Mouse (Mus musculus): Measurements from ENCODE around the gene Ccdc12.
A peak's percentile ranks its signal among the peaks of the same experiment; 100 is the strongest.

The Ccdc12 gene

DNA sequence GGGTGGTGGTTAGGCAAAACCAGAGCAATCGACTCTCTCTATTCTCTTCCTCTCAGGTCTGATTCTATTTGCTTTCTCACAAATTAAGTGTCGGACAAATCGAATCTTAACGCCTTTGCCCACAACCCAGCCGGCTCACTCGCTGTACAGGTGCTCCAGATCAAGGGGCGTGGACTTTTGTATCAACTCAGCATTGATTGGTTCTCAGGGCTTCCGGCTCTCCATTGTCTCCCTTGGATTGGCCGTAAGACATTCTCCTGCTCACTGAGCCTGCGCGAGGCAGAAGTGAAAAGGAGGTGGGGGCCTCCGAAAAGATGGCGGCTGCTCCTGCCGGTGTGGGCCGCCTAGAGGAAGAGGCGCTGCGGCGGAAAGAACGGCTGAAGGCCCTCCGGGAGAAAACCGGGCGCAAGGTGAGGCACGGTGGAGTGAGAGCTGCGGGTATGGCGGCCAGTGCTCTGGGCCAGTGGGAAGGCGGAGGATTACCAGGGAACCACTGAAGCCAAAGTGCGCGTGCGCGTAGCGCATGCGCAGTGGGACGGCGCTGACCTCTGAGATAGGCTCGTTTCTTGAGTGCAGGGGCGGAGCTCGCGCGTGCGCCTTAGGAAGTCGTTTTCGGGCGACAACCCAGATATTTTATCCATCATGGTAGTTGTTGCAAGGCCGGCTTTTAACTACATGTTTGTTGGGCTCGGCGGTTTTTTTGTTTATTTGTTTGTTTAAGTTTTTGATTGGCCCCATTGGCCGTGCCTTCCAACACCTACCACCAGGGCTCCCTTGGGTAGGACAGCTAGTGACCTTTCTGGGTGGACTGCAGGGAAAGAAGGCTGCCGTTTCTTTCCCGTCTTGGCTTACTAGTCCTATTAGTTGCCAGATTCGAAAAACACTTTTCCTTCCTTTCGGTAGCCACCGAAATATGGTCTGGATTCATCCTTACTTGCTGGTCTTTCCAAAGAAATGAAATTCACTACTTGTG is at the start of gene Ccdc12:
Ccdc12 (plus strand) TSS at position 255 of the 973 bp plus-strand sequence.
- DNase-seq (ENCODE audit: low read depth in 2 of 2, low spot score in 2 of 2), result peak; percentile 92 to 93

DNA sequence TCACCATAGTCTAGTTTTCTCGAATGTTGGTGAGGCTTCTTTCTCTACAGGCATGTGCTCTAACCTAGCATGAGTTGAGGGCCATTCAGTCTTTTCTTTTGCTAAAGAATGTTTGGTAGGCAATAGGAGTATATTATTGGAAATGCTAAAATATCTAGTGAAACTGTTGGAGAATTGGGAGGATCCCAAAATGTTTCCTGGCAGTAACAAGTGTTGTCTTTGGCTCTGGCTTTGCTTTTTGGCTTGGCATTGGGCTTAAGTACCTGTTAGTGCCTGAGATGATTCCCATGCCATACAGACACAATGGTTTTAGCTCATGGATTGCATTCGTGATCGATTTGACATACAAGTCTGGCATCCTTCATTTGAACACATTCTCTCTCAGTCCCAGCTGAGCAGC is 44.8 kb upstream of the Ccdc12 start:
- DNase-seq (ENCODE audit: low read depth in 2 of 2, low spot score in 2 of 2), result no peak

- no peak for DNase-seq (ENCODE audit: low read depth in 2 of 2, low spot score in 2 of 2)
Measured at GRCm38 (mm10) chr9:110617081-110617480, 39.2 kb upstream of the Ccdc12 start.

GRCm38 (mm10) chr9:110620180-110620579 is 36.1 kb upstream of the Ccdc12 start:
- DNase-seq (ENCODE audit: low read depth in 2 of 2, low spot score in 2 of 2), result no peak

DNA sequence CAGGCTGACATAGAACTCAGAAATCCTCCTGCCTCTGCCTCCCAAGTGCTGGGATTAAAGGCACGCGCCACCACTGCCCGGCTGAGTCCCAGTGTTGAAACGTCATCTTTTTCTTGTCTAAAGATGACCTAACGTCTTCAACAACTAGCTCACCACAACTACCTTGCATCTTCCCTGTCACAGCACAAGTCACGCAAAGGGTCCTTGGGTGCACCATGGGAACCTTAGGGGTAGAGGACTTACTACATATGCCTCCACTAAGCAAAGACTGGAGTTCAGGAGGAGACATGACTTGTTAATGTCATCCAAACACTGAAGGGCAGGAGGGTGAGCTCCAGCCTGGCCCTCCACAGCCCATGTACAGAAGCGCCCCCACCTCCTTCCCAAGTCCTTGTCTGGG is 35.6 kb upstream of the Ccdc12 start:
- no peak for DNase-seq (ENCODE audit: low read depth in 2 of 2, low spot score in 2 of 2)

GRCm38 (mm10) chr9:110622621-110623219 is 33.6 kb upstream of the Ccdc12 start:
- no peak for DNase-seq (ENCODE audit: low read depth in 2 of 2, low spot score in 2 of 2)

- DNase-seq (ENCODE audit: low read depth in 2 of 2, low spot score in 2 of 2), result no peak
Measured at GRCm38 (mm10) chr9:110623416-110624195, 32.7 kb upstream of the Ccdc12 start.

DNA sequence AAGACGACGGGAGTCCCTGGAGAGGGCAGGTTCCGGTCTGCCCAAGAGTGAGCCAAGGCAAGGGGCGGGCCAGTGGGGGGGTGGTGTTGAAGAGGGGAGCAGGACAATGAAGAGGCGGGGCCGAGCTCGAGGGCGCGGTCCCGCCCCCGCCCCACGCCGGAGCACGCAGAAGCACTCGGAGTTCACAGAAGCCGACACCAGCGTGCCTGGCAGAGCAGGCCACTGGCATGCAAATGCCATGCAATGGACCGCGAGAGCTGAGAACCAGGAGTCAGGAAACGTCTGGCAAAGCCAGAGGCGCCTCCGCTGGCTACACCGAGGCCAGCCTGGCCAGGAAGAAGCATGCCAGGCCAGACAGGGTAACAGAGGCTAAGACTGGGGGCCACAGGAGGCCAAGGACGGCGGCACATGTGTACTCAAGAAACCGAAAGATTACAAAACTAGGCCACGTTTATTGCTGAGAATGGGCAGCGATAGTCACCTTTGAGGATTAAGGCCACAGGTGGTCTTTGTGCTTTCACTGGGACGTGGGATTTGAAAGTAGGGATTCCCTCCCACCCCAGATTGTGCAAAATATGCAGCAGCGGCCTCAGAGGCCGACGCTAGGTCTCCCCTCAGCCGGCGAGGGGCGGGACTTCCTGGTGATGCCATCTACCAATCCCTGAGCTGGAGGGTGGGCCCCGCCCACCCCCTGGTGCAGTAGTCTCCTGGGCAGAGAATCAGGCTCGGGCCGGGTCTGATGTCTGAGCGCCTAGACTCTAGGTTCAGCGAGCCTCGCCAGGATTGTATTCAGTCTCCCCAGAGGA is 31.7 kb upstream of the Ccdc12 start, which contains the start of gene Nradd:
Nradd (minus strand) TSS at position 92 of the 806 bp plus-strand sequence.
- DNase-seq (ENCODE audit: low read depth in 2 of 2, low spot score in 2 of 2), result no peak

DNA sequence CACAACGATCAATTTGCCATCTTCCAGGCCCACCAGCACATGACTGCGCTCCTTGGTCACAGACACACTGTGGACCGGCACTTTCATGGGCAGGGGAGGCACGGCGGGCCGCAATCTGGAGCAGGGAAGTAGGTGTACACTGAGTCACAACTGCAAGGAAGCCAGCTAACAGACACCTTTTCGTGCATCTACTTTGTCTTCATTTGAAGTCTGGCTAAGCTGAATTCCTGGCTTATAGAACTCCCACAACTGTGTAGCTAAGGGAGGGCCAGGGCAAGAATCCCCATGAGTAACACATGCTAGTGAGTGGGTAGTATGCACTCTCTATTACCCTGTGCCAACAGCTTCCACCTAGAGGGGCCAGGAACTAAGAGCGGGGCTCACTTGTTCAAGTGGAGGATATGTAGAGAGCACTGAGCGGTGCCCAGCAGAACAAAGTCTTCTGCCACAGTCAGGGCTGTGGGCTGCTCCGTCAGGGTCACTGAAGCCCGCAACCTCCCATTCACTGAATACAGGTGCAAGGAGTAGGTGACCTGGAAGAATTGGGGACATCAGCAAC is 30.9 kb upstream of the Ccdc12 start:
- DNase-seq (ENCODE audit: low read depth in 2 of 2, low spot score in 2 of 2), result no peak

GRCm38 (mm10) chr9:110630171-110630570 is 26.1 kb upstream of the Ccdc12 start:
- DNase-seq (ENCODE audit: low read depth in 2 of 2, low spot score in 2 of 2), result no peak

DNA sequence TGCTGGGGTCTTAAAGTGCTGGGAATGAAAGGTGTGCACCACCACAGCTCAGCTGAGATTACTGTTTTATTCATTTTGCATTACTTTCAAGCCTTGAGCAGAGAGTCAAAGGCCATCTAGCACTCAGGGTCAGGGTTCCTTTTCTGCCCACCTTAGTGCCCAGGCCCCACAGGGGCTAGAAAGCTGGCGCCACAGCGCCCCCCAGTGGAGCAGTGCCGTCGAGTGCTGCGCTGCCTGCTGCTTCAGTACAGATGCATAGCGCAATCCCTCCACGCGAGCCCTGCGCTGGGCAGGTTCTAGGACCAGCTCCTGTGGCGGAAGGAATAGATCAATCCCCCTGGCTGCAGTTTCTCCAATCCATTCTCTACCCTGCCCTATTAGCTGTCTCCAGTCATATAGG is 25.1 kb upstream of the Ccdc12 start:
- peak in 1 of 2 experiments; percentile 54 for DNase-seq (ENCODE audit: low read depth in 2 of 2, low spot score in 2 of 2)

GRCm38 (mm10) chr9:110631651-110632275 is 24.5 kb upstream of the Ccdc12 start:
- no peak for DNase-seq (ENCODE audit: low read depth in 2 of 2, low spot score in 2 of 2)

- DNase-seq (ENCODE audit: low read depth in 2 of 2, low spot score in 2 of 2), result no peak
Measured at GRCm38 (mm10) chr9:110632671-110633070, 23.6 kb upstream of the Ccdc12 start.

- no peak for DNase-seq (ENCODE audit: low read depth in 2 of 2, low spot score in 2 of 2)
Measured at GRCm38 (mm10) chr9:110633882-110634281, 22.4 kb upstream of the Ccdc12 start.

GRCm38 (mm10) chr9:110635225-110635624 is 21.1 kb upstream of the Ccdc12 start:
- DNase-seq (ENCODE audit: low read depth in 2 of 2, low spot score in 2 of 2), result peak; percentile 90 to 92

DNA sequence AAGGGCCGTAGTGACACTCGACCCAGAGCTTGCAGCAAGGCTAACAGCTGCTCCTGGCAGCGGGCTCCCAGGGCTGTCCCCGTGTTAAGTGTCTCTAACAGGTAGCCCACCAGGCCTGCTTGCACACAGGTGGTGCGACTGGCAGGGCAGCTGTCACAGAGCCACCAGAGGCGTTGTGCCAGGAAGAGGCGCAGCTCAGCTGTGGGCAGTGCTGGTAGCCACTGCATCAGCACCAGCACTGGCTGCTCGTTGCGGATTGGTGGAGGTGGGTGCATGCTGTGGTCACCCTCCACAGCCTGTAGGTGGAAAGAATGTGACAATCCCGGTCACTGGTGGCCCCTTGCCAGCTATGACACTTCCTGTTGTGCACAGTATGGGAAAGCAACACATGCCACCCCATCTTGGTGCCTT is 17.7 kb upstream of the Ccdc12 start:
- DNase-seq (ENCODE audit: low read depth in 2 of 2, low spot score in 2 of 2), result no peak

DNA sequence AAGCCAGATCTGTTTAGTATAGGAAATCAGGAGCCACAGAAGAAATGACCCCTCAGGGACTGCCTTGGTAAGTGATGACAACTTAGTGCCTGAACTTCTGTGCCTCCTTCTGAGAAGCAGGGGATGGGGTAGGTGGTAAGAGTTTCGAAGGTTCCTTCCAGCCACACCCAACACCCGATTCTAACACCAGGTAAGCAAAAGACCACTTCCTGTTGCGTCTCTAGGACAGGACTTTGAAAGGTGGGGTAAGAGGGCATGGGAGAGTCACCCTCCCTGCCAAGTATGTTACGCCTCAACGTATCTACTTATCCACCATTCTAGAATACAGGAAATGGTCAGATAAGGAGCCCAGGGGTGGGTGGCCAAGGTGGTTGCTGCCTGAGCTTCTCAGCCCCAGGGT is 15.3 kb upstream of the Ccdc12 start:
- no peak for DNase-seq (ENCODE audit: low read depth in 2 of 2, low spot score in 2 of 2)

DNA sequence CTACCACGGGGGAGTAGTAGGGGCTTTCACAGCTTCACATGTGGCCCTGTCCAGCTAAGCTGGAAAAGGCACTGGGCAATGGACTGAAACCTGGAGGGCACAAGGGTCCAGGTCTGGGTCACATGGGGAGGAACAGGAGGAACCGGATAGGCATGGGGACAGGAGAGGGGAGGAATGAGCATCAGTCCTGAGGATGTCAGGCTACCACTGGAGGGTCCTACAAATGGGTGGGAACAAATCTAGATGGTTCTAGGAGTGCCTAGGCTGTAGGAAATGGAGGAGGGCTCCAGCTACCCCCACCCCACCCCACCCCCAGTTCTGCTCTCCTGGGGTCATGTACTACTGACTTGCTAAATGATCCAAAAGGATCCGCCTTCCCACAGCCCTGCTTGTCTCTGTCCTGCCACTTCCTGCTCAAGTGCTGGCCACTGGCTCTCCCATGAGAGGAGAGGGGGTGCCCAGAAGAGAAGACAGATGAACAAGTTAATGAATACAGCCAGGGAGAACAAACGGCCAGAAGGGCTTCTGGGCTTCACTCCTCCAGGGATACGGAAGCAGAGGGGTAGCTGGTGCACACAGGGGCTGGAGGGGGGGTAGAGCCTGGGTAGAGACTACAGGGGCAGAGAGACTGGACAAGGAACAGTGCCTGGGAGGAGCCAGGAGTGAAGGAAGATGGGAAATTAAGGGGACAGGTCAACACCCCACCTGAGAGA is 13.3 kb upstream of the Ccdc12 start:
- no peak for DNase-seq (ENCODE audit: low read depth in 2 of 2, low spot score in 2 of 2)

- DNase-seq (ENCODE audit: low read depth in 2 of 2, low spot score in 2 of 2), result no peak
Measured at GRCm38 (mm10) chr9:110643787-110644186, 12.5 kb upstream of the Ccdc12 start.
